Mouse (Mus musculus) heart, postnatal 10 days (tissue): ENCODE measurements around the gene Gm21887. TPM values are rescaled to one million over a fixed set of nuclear protein-coding genes. Genes with fewer than 3 reads are reported as not detected.

Experiments used
- total RNA-seq, 2 experiments: library from RNA; stranded (reverse); gene quantifications; 2 replicates each; pipeline ENCODE4 v1.2.3; 2021

Gm21887 gene
- total RNA-seq, 2 experiments from 2014 or later = 58.4 to 63.1 TPM

Other genes with a start within 250 kb of the Gm21887 start
- gene 4933400A11Rik, start 230.0 kb upstream of the Gm21887 start, total RNA-seq = not detected